Mouse (Mus musculus) thymus, postnatal 36 days (tissue): ENCODE data around the gene Palmd.

Experiments
- DNase-seq, 2 experiments: peaks; one replicate each; pipeline ENCODE4 v3.0.0; 2022; ENCODE audit warnings: mixed read lengths in 2 of 2

Palmd gene

GRCm38 (mm10) chr3:116968540-116968997, at the start of gene Palmd:
Palmd (minus strand) TSS chr3:116968987.
- no peak for DNase-seq

GRCm38 (mm10) chr3:117010182-117010581, 41.4 kb upstream of the Palmd start:
- DNase-seq, result no peak

GRCm38 (mm10) chr3:117007340-117007739, 38.6 kb upstream of the Palmd start:
- no peak for DNase-seq

GRCm38 (mm10) chr3:117006636-117007035, 37.8 kb upstream of the Palmd start:
- no peak for DNase-seq

- DNase-seq, result no peak
These were observed 34.6 kb upstream of the Palmd start for GRCm38 (mm10) chr3:117003379-117003778.

- no peak for DNase-seq
These were observed 33.1 kb upstream of the Palmd start for GRCm38 (mm10) chr3:117001686-117002485.

GRCm38 (mm10) chr3:116993011-116993410, 24.2 kb upstream of the Palmd start:
- DNase-seq, result no peak

- no peak for DNase-seq
These were observed 22.4 kb upstream of the Palmd start for GRCm38 (mm10) chr3:116991180-116991579.

GRCm38 (mm10) chr3:116988221-116988620, 19.4 kb upstream of the Palmd start:
- no peak for DNase-seq

- DNase-seq, result no peak
These were observed 17.7 kb upstream of the Palmd start for GRCm38 (mm10) chr3:116986451-116986850.

GRCm38 (mm10) chr3:116985741-116986140, 17.0 kb upstream of the Palmd start:
- DNase-seq, result no peak

- no peak for DNase-seq
These were observed 16.3 kb upstream of the Palmd start for GRCm38 (mm10) chr3:116985042-116985455.

- DNase-seq, result no peak
These were observed 13.2 kb upstream of the Palmd start for GRCm38 (mm10) chr3:116981811-116982575.

- no peak for DNase-seq
These were observed 999 bp upstream of the Palmd start for GRCm38 (mm10) chr3:116969786-116970185.

GRCm38 (mm10) chr3:116969003-116969402, 216 bp upstream of the Palmd start:
- DNase-seq, result no peak

GRCm38 (mm10) chr3:116967967-116968366, 820 bp downstream of the Palmd start, which contains the start of gene 4930455H04Rik:
4930455H04Rik (plus strand) TSS chr3:116968267.
- no peak for DNase-seq

GRCm38 (mm10) chr3:116967436-116967835, 1.4 kb downstream of the Palmd start:
- DNase-seq, result no peak

GRCm38 (mm10) chr3:116966800-116967199, 2.0 kb downstream of the Palmd start:
- DNase-seq, result no peak

GRCm38 (mm10) chr3:116966225-116966624, 2.6 kb downstream of the Palmd start:
- no peak for DNase-seq

- no peak for DNase-seq
These were observed 4.4 kb downstream of the Palmd start for GRCm38 (mm10) chr3:116964426-116964825.

- DNase-seq, result no peak
These were observed 5.6 kb downstream of the Palmd start for GRCm38 (mm10) chr3:116963213-116963612.

- DNase-seq, result no peak
These were observed 7.2 kb downstream of the Palmd start for GRCm38 (mm10) chr3:116961354-116962142.

GRCm38 (mm10) chr3:116960414-116960813, 8.4 kb downstream of the Palmd start:
- no peak for DNase-seq
